Mouse (Mus musculus): Measurements from ENCODE around the gene Ppp1r21.

DNA sequence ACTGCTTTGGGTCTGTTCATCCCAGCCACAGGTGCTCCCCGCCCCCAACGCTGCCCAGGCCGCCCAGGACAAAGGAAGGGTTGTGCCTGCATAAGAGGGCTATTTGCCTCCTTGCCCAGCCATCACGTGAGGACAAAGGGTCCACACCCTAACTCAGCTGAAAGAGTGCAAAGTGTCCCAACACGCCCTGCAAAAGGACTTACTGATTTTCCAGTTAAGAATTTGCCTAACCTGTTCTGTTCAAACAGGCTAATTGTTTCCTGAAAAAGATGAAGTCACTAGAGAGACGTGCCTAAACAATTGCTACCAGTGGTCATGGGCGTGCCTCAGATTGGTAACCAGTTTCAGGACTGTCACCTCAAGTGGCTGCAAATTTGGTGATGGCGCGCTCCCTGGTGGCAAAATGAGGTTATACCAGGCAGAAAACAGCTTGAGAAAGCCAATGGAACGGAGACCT, 18.8 kb upstream of the Ppp1r21 start:
- TF ChIP-seq CTCF (IDR thresholded peaks at IDR 0.05; ENCODE audit: extremely low read depth, insufficient read depth, low read length), result peak; percentile 72
- no peak for TF ChIP-seq POLR2A (IDR thresholded peaks at IDR 0.05; ENCODE audit: extremely low read depth, insufficient read depth, low read length)
